Mouse (Mus musculus) midbrain, postnatal 0 days (tissue): Measurements from ENCODE around the gene Gm10490. TPM values are rescaled to one million over a fixed set of nuclear protein-coding genes. Genes with fewer than 3 reads are reported as not detected.

ENCODE experiments used
- ATAC-seq: fragments of 200-750 bp; cut with Nextera tagmentation; 2 replicates; pipeline ENCODE4 v1.8.0; 2017; ENCODE audit warnings: moderate number of reproducible peaks, mild to moderate bottlenecking, moderate TSS enrichment, moderate library complexity; ENCODE audit not compliant: low FRiP score
- DNase-seq: peaks from one replicate; pipeline ENCODE4 v3.0.0-alpha.2; 2015; ENCODE audit warnings: low spot score
- H3K27ac ChIP-seq: fragments of 300-500 bp; sonication (generic); 2 replicates; pipeline ENCODE4 v1.5.1; 2014; ENCODE audit warnings: low read depth, mild to moderate bottlenecking, low read length, mixed read lengths
- H3K27me3 ChIP-seq: fragments of 300-500 bp; sonication (generic); 2 replicates; pipeline ENCODE4 v1.6.1; 2014; ENCODE audit warnings: low read length, control low read depth, mixed read lengths; ENCODE audit not compliant: insufficient read depth
- H3K36me3 ChIP-seq: fragments of 300-500 bp; sonication (generic); 2 replicates; pipeline ENCODE4 v1.6.1; 2014; ENCODE audit warnings: low read length, control low read depth, mixed read lengths; ENCODE audit not compliant: insufficient read depth
- H3K4me1 ChIP-seq: fragments of 300-500 bp; sonication (generic); 2 replicates; pipeline ENCODE4 v1.6.1; 2014; ENCODE audit warnings: mild to moderate bottlenecking, control low read depth, antibody characterized with exemption, low read length, mixed read lengths; ENCODE audit not compliant: insufficient read depth
- H3K4me2 ChIP-seq: fragments of 300-500 bp; sonication (generic); 2 replicates; pipeline ENCODE4 v1.6.1; 2014; ENCODE audit warnings: low read depth, mild to moderate bottlenecking, low read length, mixed read lengths; ENCODE audit not compliant: poor library complexity, severe bottlenecking
- H3K4me3 ChIP-seq: fragments of 300-500 bp; sonication (generic); 2 replicates; pipeline ENCODE4 v1.5.1; 2014; ENCODE audit warnings: low read depth, mild to moderate bottlenecking, low read length, moderate library complexity
- H3K9ac ChIP-seq: fragments of 300-500 bp; sonication (generic); replicated peaks from 2 replicates; pipeline ENCODE4 v1.6.1; 2014; ENCODE audit warnings: mild to moderate bottlenecking, low read length, moderate library complexity, mixed read lengths; ENCODE audit not compliant: poor library complexity, severe bottlenecking
- H3K9me3 ChIP-seq: fragments of 300-500 bp; sonication (generic); 2 replicates; pipeline ENCODE4 v1.6.1; 2016; ENCODE audit warnings: low read length, control low read depth
- CTCF ChIP-seq: IDR thresholded peaks from 2 replicates; pipeline ENCODE4 v1.5.1; 2016; ENCODE audit warnings: antibody characterized with exemption, mild to moderate bottlenecking
- WGBS: fragments of 180-500 bp; shearing (Covaris S2); extraction: QIAGEN DNeasy Blood & Tissue Kit; methylation state at CpG from one replicate; pipeline ENCODE4 v1.1.7; 2014; 5-methylcytosine and 5-hydroxymethylcytosine counted together
- polyA plus RNA-seq: library from polyadenylated mRNA; unstranded; fragments of >200 nt; fragmentation: Nextera tagmentation; extraction: Ambion mirVana; gene quantifications from 2 replicates; pipeline ENCODE4 v1.2.1, GENCODE M21; 2015
- total RNA-seq: library from RNA; depleted of rRNA; stranded (reverse); fragments of >200 nt; gene quantifications from 2 replicates; pipeline ENCODE4 v1.2.3, GENCODE M21; 2014

Gm10490 gene
- total and polyA plus RNA-seq, 2 experiments from 2014 or later = not detected

- H3K4me1 ChIP-seq = no peaks in the 10 kb centered on the region
- peak; percentile 88 for DNase-seq
- 14% methylated on average over 33 of the region's 40 CpGs for WGBS
- H3K27me3 ChIP-seq = no peaks in the 10 kb centered on the region
- peak; percentile 91 for ATAC-seq
- H3K4me2 ChIP-seq = peak within 1 kb of the TSS; percentile 62
- peak within 1 kb of the TSS; percentile 77 for H3K27ac ChIP-seq
- no peaks in the 10 kb centered on the region for H3K9me3 ChIP-seq
- no peaks in the 10 kb centered on the region; the same call in 1 of the 2 replicates for H3K36me3 ChIP-seq
- peak within 1 kb of the TSS; percentile 77 for H3K9ac ChIP-seq
- peak within 1 kb of the TSS; percentile 48 for H3K4me3 ChIP-seq
- no peak for TF ChIP-seq CTCF
Observed at GRCm38 (mm10) chrX:7919601-7920383, 10.4 kb downstream of the Gm10490 start, which contains the start of gene Pcsk1n. Pcsk1n (plus strand) TSS chrX:7919822.

GRCm38 (mm10) chrX:7922032-7922431, 12.7 kb downstream of the Gm10490 start:
- Histone ChIP-seq H3K27me3 (no peaks in the 10 kb centered on the region), H3K4me3 (peak overlapping the region; percentile 48), H3K9ac (peak overlapping the region; percentile 77), H3K27ac (peak overlapping the region; percentile 77), H3K36me3 (no peaks in the 10 kb centered on the region; the same call in 1 of the 2 replicates), H3K4me2 (peak overlapping the region; percentile 62), H3K4me1 (no peaks in the 10 kb centered on the region), H3K9me3 (no peaks in the 10 kb centered on the region)
- TF ChIP-seq CTCF = no peak
- ATAC-seq (no peak), DNase-seq (peak; percentile 14)
- WGBS = 16% methylated on average over 31 of the region's 48 CpGs

GRCm38 (mm10) chrX:7926266-7926665, 16.9 kb downstream of the Gm10490 start:
- no peak for DNase-seq
- no peak for TF ChIP-seq CTCF
- H3K4me1 ChIP-seq = no peaks in the 10 kb centered on the region
- no peaks in the 10 kb centered on the region for H3K27me3 ChIP-seq
- no peak overlapping the region for H3K27ac ChIP-seq
- peaks cover 4% of the 10 kb centered on the region for H3K36me3 ChIP-seq
- no peak for ATAC-seq
- no peaks in the 10 kb centered on the region; the same call in 1 of the 2 replicates for H3K9me3 ChIP-seq
- 77% methylated on average over 6 of the region's 6 CpGs for WGBS
- H3K4me3 ChIP-seq = no peak overlapping the region
- no peak overlapping the region for H3K9ac ChIP-seq
- no peak overlapping the region for H3K4me2 ChIP-seq

GRCm38 (mm10) chrX:7927116-7927515, 17.8 kb downstream of the Gm10490 start:
- no peak for TF ChIP-seq CTCF
- 36% methylated on average over 10 of the region's 10 CpGs for WGBS
- Histone ChIP-seq H3K4me1 (no peaks in the 10 kb centered on the region), H3K4me3 (no peak overlapping the region), H3K27ac (no peak overlapping the region), H3K9me3 (no peaks in the 10 kb centered on the region; the same call in 1 of the 2 replicates), H3K9ac (no peak overlapping the region), H3K36me3 (peaks cover 7% of the 10 kb centered on the region), H3K27me3 (no peaks in the 10 kb centered on the region), H3K4me2 (no peak overlapping the region)
- ATAC-seq (no peak), DNase-seq (no peak)

DNA sequence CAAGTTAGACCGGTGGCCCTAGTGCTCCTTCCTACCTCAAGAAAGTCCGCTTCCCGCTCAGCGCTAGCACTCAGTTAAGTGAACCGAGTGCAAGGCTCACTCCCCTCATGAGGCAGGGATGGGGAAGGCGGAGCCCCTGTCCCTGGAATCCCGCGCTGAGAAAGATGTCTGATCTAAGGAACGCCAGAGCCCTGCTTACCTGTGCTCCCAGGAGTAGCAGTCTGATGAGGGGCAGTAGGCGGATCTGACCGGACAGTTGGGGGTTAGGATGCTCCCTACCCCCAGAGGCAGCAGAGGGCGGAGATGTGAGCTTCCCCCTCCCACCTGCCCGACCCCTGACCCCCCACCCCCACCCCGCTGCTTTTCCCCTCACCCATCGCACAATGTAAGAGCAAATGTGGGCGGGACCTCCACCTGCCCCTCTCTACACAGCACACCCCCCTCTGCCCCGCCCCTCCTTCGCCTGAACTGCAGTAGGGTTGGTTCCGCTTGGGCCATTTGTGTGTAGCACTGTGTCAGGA, 19.0 kb downstream of the Gm10490 start, which contains the start of gene Eras:
Gene Eras (minus strand): TSS at position 338 of the 521 bp plus-strand sequence.
- Histone ChIP-seq H3K9ac (no peak within 1 kb of the TSS), H3K27me3 (no peaks in the 10 kb centered on the region), H3K9me3 (no peaks in the 10 kb centered on the region; the same call in 1 of the 2 replicates), H3K4me3 (no peak within 1 kb of the TSS), H3K36me3 (peaks cover 8% of the 10 kb centered on the region), H3K27ac (no peak within 1 kb of the TSS), H3K4me2 (no peak within 1 kb of the TSS), H3K4me1 (no peaks in the 10 kb centered on the region)
- ATAC-seq = no peak
- WGBS = 25% methylated on average over 16 of the region's 19 CpGs
- TF ChIP-seq CTCF = no peak
- no peak for DNase-seq

GRCm38 (mm10) chrX:7936874-7937273, 27.5 kb downstream of the Gm10490 start:
- WGBS = 60% methylated on average over 7 of the region's 11 CpGs
- no peaks in the 10 kb centered on the region for H3K9me3 ChIP-seq
- no peak overlapping the region for H3K4me3 ChIP-seq
- peak; percentile 36 for TF ChIP-seq CTCF
- H3K36me3 ChIP-seq = peaks cover 13% of the 10 kb centered on the region; the same call in 1 of the 2 replicates
- no peak overlapping the region for H3K27ac ChIP-seq
- DNase-seq (no peak), ATAC-seq (no peak)
- H3K4me2 ChIP-seq = no peak overlapping the region
- H3K27me3 ChIP-seq = no peaks in the 10 kb centered on the region
- no peaks in the 10 kb centered on the region for H3K4me1 ChIP-seq
- H3K9ac ChIP-seq = no peak overlapping the region
